Mouse (Mus musculus) urinary bladder, postnatal 14 days (tissue): ENCODE data around the gene Cyp4f39.

Experiments used
- DNase-seq: peaks from one replicate; pipeline ENCODE4 v3.0.0; 2021; ENCODE audit warnings: low spot score

Gene Cyp4f39

GRCm38 (mm10) chr17:32452482-32452881, at the start of gene Cyp4f39:
Gene Cyp4f39 (plus strand): TSS chr17:32452723.
- peak; percentile 68 for DNase-seq

GRCm38 (mm10) chr17:32402779-32403157, 49.8 kb upstream of the Cyp4f39 start:
- DNase-seq, result no peak

DNA sequence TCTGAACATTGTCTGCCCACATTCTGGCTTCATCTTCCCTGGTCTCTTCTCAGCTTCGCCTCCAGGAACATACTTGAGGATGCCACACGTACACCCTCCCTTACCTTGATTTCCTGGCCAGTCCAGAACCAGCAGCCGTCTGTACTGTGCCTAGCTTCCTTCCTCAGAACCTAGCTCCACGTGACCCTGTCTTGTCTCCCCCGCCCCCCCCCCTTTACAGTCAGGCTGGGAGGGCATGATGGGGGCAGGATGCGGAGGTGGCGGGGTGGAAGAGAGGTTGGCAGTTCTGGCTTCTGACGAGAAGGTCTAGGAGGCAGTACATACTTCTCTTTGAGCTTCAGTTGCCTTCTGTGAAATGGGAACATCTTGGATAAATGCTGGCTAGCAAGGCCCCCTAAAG, 49.1 kb upstream of the Cyp4f39 start, which contains the start of gene Rasal3:
Rasal3 (minus strand) TSS at position 167 of the 400 bp plus-strand sequence.
- DNase-seq, result no peak

DNA sequence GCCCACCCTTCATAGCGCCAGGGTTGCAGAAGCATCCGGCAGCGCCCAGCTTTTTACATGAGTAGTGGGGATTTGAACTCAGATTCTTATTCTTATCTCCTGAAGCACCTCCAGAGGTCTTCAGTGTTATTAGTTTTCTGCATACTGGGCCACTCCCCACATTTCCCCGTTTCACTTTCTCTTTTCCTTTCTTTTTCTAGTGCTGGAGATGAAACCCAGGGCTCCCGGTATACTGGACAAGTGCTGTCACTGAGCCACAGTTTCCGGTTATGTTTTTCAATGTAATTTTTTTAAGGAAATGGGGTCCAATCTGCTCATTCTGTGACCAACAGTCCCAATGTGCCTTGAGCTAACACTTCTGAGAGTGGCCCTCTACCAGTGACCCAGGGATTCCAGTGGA, 40.6 kb upstream of the Cyp4f39 start:
- no peak for DNase-seq

DNA sequence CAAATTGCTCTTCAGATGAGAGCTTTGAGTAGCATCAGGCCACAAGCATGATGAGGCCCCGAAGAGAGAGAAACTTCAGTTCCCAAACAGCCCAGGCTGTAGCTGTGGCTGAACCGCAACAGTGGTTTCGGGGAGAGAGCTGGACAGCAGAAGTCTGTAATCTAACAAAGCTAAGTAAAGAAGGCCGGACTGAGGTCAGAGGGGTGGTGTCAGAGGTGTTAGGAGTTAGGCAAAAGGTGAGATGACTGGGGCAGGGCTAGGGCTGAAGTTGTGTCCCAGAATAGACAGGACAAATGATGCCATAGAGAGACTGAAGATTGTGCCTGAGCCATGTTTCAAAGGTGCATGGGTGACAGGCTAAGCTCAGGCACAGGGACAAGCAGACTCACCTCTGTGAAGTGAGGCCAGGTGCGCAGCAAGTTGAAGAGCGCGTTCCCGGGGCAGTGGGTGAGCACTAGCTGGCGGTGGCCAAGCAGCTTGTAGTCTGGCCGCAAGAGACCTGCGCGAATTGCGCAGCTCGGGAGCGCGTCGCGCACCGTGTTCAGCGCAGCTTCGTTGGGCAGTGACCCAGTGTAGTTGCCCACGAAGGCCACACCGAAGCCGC, 37.0 kb upstream of the Cyp4f39 start:
- DNase-seq, result no peak

GRCm38 (mm10) chr17:32416771-32417170, 35.8 kb upstream of the Cyp4f39 start:
- no peak for DNase-seq

DNA sequence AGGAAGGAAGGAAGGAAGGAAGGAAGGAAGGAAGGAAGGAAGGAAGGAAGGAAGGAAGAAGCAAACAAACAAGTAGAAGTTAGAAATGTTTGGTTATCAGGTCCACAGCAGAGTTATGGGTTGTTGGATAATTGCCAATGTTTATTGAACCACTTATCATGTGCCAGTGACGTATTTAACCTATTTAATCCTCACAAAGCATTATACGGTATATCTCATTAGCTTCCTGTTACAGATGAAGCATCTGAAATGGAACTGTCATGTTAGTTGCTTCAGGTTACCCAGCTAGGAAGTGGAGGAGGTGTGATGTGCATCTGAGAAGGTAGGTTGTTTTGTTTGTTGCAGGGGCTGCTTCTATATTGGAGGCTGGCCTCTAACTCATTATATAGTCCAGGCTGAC, 32.5 kb upstream of the Cyp4f39 start:
- DNase-seq, result no peak

DNA sequence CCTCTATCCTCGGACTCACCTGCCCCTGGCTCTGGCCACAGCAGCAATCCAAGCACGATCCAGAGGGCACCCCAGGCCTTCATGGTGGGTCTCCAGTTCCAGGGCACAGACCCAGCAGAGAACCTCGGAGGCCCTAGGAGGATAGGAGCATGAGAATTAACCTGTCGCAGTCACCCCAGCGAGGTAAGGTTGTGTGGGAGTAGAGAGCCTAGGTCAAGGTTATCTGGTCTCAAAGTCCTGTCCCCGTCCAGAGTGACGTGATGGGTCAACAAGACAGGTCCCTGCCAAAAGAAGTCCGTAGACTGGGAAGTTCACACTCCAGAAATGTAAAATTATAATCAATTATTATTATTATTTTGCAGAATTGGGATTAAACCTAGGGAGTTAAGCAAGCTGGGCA, 31.7 kb upstream of the Cyp4f39 start:
- DNase-seq, result no peak

DNA sequence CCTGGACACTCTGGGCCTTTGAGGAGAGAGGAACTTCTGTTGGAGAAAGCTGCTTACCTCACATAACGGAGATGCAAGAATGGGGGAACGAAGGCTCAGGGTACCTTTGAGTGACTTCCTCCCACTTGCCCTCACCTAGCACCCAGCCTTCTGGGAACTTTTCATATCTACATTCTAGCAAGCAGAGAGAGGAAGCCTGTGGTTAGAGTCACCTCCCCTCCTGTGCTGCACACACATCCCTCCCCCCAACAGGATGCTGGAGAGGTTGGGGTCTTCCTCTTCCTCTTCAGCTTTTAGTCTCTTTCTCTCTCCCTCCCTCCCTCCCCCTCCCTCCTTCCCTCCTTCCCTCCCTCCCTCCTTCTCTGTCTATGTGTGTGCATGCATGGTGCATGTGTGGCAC, 28.5 kb upstream of the Cyp4f39 start, which contains the start of gene Pglyrp2:
Pglyrp2 (minus strand) TSS at position 134 of the 400 bp plus-strand sequence.
- no peak for DNase-seq

GRCm38 (mm10) chr17:32426610-32427009, 25.9 kb upstream of the Cyp4f39 start:
- DNase-seq, result no peak

- DNase-seq, result no peak
Observed at GRCm38 (mm10) chr17:32431972-32432371, 20.6 kb upstream of the Cyp4f39 start.

GRCm38 (mm10) chr17:32434324-32434723, 18.2 kb upstream of the Cyp4f39 start:
- DNase-seq, result no peak

DNA sequence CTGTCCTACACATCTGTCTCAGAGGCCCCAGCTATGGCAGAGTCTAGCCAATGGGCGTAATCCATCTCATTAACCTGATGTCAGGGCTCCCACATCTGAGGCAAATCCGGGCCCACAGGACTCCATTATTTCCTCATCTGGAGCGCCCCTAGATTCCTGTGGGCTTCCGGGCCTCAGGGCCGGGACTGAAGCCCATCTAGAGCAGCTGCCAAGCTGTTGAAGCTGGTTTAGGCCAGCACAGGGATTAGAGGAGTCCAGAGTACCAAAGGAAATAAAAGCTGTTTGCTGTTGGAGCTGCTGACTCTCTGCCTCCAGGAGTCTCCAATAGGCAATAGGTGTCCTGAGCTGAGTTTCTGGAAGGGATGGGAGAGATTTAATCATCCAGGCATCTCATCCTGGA, 17.4 kb upstream of the Cyp4f39 start:
- DNase-seq, result no peak

DNA sequence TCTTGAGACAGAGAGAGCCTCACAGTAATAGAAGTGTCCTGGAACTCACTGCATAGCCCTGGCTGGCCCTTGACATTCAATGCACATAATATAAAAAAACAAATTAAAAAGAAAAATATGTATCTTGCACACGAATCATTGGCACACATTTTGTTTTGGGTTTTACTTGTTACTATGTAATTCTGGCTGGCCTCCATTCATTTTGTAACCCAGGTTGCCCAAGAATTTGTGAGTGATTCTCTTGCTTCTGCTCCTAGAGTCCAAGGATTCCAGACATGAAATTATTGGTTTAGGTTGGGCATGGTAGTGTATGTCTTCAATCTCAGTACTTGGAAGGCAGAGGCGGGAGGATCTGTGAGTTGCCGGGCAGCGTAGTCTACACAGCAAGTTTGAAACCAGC, 15.4 kb upstream of the Cyp4f39 start:
- no peak for DNase-seq

DNA sequence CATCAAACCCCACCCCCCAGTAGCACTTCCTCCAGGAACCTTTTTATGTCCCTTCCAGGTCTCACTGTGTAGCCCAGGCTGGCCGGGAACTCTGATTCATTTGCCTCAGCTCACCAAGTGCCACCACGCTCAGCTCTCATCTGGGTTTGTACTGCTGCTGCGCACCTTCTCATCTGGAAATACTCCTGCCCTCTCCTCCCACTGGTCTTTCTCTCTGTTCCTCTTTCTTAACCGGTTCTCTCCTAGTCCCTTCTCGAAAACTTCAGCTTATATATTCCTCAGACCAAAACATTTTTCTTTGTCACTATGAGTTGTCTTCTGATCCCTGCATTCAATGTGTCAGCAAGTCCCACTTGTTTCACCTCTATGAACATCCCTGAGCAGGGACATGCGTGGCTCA, 9.3 kb upstream of the Cyp4f39 start:
- no peak for DNase-seq

- peak; percentile 28 for DNase-seq
Observed at GRCm38 (mm10) chr17:32445016-32445415, 7.5 kb upstream of the Cyp4f39 start.

DNA sequence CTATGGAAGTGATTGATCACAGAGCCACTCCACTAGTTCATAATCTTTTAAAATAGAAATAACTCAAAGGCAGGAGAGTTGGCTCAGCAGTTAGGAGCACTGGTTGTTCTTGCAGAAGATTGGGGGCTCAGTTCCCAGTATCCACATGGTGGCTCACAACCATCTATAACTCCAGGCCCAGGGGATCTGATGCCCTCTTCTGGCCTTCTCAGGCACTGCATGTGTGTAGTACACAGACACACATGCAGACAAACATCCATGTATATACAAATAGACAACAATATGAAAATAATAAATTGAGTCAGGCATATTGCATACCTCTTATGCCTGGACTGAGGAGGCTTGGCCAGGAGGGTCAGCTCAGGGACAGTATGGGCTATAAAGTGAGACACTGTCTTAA, 5.3 kb upstream of the Cyp4f39 start:
- DNase-seq, result no peak

GRCm38 (mm10) chr17:32449042-32449441, 3.5 kb upstream of the Cyp4f39 start:
- DNase-seq, result no peak

DNA sequence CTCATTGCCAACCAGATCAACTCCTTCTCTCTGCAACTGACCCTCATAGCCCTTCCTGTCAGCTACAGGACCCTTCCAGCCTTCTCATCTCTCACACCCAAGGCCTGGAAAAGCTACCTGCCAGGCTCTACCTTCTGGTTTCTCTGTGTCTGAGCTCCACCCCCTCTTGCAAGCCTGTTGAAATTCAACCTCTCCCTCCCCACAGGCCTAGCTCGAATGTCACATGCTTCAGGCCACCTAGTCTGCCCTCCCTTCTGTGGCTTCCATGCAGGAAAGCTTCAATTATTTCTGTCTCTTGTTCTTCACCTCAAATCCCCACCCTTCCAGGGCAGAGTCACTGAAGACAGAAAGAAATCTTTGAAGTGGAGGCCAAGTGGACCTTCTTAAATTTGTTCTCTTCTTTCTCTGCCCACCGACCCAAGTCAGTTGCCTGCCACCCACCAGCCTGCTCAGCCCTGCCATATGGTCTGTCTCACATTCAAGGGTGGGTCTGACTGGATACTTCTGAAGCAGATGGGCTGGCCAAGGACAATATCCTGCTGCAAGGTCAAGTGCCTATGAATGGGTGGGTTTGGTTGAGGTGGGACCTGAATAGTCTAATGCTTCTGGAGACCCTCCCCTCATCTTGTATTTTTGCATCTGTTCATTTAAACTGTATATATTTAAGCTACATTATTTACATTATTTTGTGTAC, 1.5 kb upstream of the Cyp4f39 start:
- DNase-seq, result no peak

GRCm38 (mm10) chr17:32454188-32454587, 1.7 kb downstream of the Cyp4f39 start:
- DNase-seq, result no peak

- DNase-seq, result peak; percentile 77
Observed at GRCm38 (mm10) chr17:32454997-32455396, 2.5 kb downstream of the Cyp4f39 start.

GRCm38 (mm10) chr17:32468494-32468893, 16.0 kb downstream of the Cyp4f39 start:
- no peak for DNase-seq

DNA sequence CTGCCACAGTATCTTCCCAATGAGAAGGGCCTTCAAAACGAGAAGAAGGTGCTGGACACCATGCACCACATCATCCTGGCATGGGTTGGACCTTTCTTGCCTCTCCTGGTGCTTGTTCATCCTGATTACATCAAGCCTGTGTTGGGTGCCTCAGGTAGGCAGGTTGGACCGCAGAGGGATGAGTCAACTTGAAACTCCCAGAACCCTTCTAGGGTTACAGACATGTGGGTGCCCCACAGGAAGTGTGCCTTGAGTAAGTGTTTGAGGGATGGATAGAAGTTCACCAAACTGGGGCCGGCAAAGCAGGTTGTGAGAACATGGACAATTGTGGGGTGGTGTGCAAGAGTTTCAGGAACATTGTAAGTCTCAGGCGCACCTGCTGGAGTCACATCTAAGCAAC, 18.3 kb downstream of the Cyp4f39 start:
- DNase-seq, result no peak

DNA sequence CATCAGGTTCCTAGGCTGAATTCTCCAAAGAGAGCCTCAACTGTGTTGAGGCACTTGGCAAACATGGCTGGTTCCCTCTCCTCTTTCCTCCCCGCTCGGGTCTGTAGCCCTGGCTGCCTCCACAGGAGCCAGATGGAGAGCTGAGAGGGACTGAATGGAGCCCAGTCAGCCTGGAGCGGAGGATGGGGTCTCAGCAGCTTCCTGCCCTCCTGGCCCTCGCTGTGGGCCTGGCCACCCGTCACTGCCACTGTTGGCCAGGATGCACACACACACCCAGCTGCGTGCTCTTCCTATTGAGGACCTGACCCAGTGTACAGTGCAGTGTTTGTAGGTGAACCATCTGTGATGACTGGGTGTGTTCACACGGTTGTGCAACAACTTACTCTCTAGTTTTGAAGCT, 19.7 kb downstream of the Cyp4f39 start:
- no peak for DNase-seq
